Mouse (Mus musculus) T-cell, adult 66 days (primary cell): ENCODE results near the gene Efna4. TPM values are rescaled to one million over a fixed set of nuclear protein-coding genes. Genes with fewer than 3 reads are reported as not detected.

Source experiments
- total RNA-seq, 2 experiments: library from RNA; stranded (reverse); gene quantifications; 3 replicates in 1 of 2; 4 replicates in 1 of 2; pipeline ENCODE4 v1.2.4; 2023

Gene Efna4
- total RNA-seq: not detected

DNA sequence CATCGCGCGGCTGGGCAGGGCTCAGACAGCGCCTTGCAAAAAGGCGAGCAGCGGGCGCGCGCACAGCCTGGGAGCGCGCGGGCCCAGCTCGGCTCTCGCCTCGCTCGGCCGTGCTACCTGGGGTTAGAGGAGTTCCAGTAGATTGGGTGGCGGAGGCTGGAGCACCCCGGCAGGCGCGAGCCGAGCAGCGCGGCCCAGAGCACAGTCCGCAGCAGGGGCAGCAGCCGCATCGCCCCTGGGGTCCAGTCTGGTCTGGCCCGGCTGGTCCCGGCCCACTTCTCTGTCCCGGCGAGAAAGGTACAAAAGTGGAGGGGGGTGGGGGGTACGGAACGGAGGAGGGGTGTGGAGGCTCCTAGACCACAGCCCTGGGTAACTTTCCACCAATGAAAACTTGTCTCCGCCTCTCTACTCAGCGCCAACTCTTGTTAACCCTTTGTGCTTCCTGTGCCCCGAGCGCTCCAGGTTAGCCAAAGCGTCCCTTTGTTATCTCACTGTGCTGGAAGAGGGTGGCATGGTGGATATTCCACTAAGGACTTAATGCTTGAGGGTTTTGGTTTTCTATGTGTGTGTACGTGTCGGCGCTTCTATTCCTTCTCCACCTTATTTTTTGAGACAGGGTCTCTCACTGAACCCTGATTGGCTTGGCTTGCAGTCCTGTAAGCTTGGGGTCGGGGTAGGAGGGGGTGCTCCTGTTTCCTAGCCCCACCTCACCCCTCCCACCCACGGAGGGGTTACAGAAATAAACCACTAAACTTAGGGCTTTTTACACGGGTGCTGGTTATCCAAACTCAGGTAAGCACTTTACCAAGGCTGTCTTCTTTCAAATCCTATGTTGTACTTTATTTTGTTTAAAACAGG is at the start of gene Efna4:
Gene Efna4, minus strand, starts transcription at position 308 of the 858 bp plus-strand sequence.

DNA sequence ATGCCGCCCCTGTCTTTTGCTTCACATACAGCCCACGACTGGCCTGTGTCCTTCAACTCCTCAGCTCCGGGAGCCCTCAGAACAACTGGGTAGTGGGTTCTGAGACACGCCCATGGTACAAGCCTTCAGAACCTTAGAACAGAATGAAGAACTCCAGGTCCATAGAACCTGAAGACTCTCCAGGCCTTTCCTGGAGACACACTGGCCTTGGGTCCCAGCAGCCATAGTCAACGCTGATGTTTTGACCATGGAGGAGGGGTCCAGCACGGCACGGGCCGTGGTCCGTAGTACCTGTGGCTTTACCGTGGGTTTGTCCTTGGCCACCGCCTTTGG is 27.3 kb upstream of the Efna4 start, which contains the start of gene Dcst1:
Gene Dcst1, minus strand, starts transcription at position 101 of the 333 bp plus-strand sequence.

GRCm38 (mm10) chr3:89361675-89362074 is 23.8 kb upstream of the Efna4 start, which contains the start of gene Dcst2:
Gene Dcst2 (plus strand): TSS chr3:89361975.

GRCm38 (mm10) chr3:89349869-89350501 is 12.2 kb upstream of the Efna4 start, which contains the start of gene Adam15:
Gene Adam15 (minus strand): TSS chr3:89349996.

DNA sequence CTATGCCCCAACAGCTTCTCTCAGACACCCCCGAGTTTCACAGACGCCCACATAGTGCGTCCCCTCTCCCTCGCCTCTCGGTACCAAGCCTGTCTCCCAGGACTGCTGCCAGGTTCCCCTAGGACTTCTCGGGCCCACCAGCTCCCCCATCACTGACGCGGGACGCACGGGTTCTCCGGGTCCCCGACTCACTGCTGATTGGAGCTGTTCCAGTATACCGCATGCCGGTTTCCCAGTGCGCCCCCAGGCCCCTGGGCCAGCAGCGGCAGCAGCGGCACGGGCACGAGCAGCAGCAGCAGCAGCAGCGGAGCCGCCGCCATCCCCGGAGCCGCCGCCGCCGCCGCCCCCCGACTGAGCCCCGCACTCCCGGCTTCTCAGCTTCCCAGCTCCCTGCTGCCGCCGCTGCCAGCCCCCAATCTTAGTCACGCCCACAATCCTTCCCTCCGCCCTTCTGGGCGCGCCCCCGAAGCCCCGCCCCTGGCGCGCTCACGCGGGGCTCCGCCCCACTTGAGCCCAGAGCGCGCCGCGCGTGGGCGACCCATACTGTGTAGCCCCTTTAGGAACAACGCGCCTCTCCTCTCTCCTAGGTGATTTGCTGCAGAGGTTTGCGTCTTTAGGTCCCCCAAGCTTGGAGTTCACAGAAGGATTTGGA is 15.2 kb downstream of the Efna4 start, which contains the start of gene Efna3:
Gene Efna3, minus strand, starts transcription at position 452 of the 652 bp plus-strand sequence.

Other genes with a start within 250 kb of the Efna4 start
- gene Rusc1, start 244.7 kb downstream of the Efna4 start, total RNA-seq: 10 to 100 TPM; 61.7 to 65.0 TPM
- under 1 TPM in 1 of 2 experiments, not detected in 1; 0.26 TPM for gene Gm43738, start 236.9 kb downstream of the Efna4 start, total RNA-seq
- 10 to 100 TPM; 32.7 to 40.2 TPM for gene Fdps, start 236.1 kb downstream of the Efna4 start, total RNA-seq
- gene Pklr, start 201.9 kb downstream of the Efna4 start, total RNA-seq: under 1 TPM; 0.74 to 0.96 TPM
- 10 to 100 TPM; 11.3 to 14.4 TPM for gene Hcn3, start 177.8 kb downstream of the Efna4 start, total RNA-seq
- gene Clk2, start 173.2 kb downstream of the Efna4 start, total RNA-seq: 100 to 1,000 TPM; 123 to 131 TPM
- gene Scamp3, start 160.6 kb downstream of the Efna4 start, total RNA-seq: 100 to 1,000 TPM; 159 to 177 TPM
- gene Fam189b, start 154.9 kb downstream of the Efna4 start, total RNA-seq: 100 to 1,000 TPM; 178 to 181 TPM
- gene Gba, start 135.1 kb downstream of the Efna4 start, total RNA-seq: 10 to 100 TPM; 64.0 to 68.6 TPM
- 1 to 10 TPM; 3.4 to 6.3 TPM for gene Thbs3, start 122.8 kb downstream of the Efna4 start, total RNA-seq
- gene Mtx1, start 110.9 kb downstream of the Efna4 start, total RNA-seq: 10 to 100 TPM; 85.4 to 95.2 TPM
- gene Muc1, start 109.0 kb downstream of the Efna4 start, total RNA-seq: under 1 TPM in 1 of 2 experiments, not detected in 1; 0.87 TPM
- gene Krtcap2, start 92.1 kb downstream of the Efna4 start, total RNA-seq: 100 to 1,000 TPM; 100 to 110 TPM
- 1 to 10 TPM; 1.6 to 2.3 TPM for gene Trim46, start 91.7 kb downstream of the Efna4 start, total RNA-seq
- 10 to 100 TPM; 68.1 to 70.0 TPM for gene Dpm3, start 78.7 kb downstream of the Efna4 start, total RNA-seq
- gene Slc50a1, start 67.5 kb downstream of the Efna4 start, total RNA-seq: 100 to 1,000 TPM in 1 of 2 experiments, 10 to 100 TPM in 1; 98.1 to 113 TPM
- gene Efna1, start 56.9 kb downstream of the Efna4 start, total RNA-seq: not detected
- gene Efna3, start 15.1 kb downstream of the Efna4 start, total RNA-seq: not detected
- gene Adam15, start 12.0 kb upstream of the Efna4 start, total RNA-seq: 10 to 100 TPM; 11.4 to 12.0 TPM
- gene Dcst2, start 23.9 kb upstream of the Efna4 start, total RNA-seq: not detected
- under 1 TPM in 1 of 2 experiments, not detected in 1; 0.76 TPM for gene Dcst1, start 27.2 kb upstream of the Efna4 start, total RNA-seq
- gene Zbtb7b, start 56.7 kb upstream of the Efna4 start, total RNA-seq: 100 to 1,000 TPM in 1 of 2 experiments, 10 to 100 TPM in 1; 98.0 to 107 TPM
- under 1 TPM in 1 of 2 experiments, not detected in 1; 0.89 TPM for gene Lenep, start 64.8 kb upstream of the Efna4 start, total RNA-seq
- 10 to 100 TPM; 34.1 to 34.4 TPM for gene Flad1, start 73.8 kb upstream of the Efna4 start, total RNA-seq
- 10 to 100 TPM in 1 of 2 experiments, 1 to 10 TPM in 1; 6.3 to 11.8 TPM for gene Cks1b, start 80.4 kb upstream of the Efna4 start, total RNA-seq
- 10 to 100 TPM; 87.6 to 92.3 TPM for gene Shc1, start 80.4 kb upstream of the Efna4 start, total RNA-seq
- 10 to 100 TPM; 45.5 to 46.1 TPM for gene Pygo2, start 92.2 kb upstream of the Efna4 start, total RNA-seq
- 100 to 1,000 TPM; 100 to 101 TPM for gene Pbxip1, start 98.7 kb upstream of the Efna4 start, total RNA-seq
- gene Pmvk, start 116.5 kb upstream of the Efna4 start, total RNA-seq: 10 to 100 TPM in 1 of 2 experiments, 1 to 10 TPM in 1; 6.2 to 11.9 TPM
- under 1 TPM in 1 of 2 experiments, not detected in 1; 0.12 TPM for gene Kcnn3, start 182.1 kb upstream of the Efna4 start, total RNA-seq